Mouse (Mus musculus) CD4-positive, CD25-positive, alpha-beta regulatory T cell, adult 9 weeks (primary cell): ENCODE results near the gene Pgap3. TPM values are rescaled to one million over a fixed set of nuclear protein-coding genes. Genes with fewer than 3 reads are reported as not detected.

ENCODE experiments used
- polyA plus RNA-seq: library from polyadenylated mRNA; unstranded; fragments of 100-300 nt; shearing (Covaris generic); gene quantifications from one replicate; pipeline ENCODE4 v1.2.1, GENCODE M21; 2017

Gene Pgap3
- 15.1 TPM for polyA plus RNA-seq

DNA sequence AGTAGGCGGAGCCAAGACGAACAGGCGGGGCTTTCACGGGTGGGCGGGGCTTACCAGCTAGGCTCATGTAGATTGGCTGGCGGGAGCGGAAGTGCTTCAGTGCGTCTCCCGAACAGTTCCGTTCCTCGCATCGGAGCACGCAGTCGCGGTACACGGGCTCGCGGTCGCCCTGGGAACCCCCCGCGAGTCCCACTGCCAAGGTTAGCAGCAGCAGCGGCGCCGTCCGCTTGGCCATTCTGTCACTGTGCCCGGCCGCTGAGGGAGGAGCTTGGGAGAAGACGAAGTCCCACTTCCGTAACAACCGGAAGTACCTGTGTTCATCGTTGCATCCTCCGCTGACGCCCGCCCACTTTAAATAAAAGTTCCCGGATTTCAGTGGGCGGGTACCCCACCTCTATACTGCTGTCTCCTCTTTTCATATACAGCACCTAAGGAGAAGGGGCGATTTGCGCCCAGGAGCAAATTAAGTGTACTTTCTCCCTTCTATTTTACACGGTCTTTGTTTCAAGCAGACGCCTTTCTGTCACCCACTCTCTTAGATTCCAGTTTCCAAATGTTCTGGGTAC lies at the start of gene Pgap3:
TSS of gene Pgap3 (minus strand) at position 330 of the 566 bp plus-strand sequence.

DNA sequence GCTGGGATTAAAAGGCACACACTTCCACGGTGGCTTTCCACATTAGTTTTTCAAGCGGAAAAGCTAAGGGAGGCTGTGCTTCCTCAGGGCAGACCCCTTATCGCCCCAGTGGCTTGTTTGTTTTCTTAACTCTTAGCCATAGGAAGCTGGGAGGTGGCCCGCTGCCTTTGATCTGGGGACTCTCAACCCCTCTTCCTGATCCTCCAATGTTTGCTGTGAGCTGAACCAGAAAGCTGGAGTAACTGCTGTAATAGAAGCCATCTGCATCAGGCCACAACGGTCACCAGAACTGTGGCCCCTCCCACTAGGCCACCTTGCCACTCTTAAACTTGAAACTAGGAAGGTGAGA lies 45.9 kb upstream of the Pgap3 start, which contains the start of gene Grb7:
TSS of gene Grb7 (plus strand) at position 182 of the 349 bp plus-strand sequence.

DNA sequence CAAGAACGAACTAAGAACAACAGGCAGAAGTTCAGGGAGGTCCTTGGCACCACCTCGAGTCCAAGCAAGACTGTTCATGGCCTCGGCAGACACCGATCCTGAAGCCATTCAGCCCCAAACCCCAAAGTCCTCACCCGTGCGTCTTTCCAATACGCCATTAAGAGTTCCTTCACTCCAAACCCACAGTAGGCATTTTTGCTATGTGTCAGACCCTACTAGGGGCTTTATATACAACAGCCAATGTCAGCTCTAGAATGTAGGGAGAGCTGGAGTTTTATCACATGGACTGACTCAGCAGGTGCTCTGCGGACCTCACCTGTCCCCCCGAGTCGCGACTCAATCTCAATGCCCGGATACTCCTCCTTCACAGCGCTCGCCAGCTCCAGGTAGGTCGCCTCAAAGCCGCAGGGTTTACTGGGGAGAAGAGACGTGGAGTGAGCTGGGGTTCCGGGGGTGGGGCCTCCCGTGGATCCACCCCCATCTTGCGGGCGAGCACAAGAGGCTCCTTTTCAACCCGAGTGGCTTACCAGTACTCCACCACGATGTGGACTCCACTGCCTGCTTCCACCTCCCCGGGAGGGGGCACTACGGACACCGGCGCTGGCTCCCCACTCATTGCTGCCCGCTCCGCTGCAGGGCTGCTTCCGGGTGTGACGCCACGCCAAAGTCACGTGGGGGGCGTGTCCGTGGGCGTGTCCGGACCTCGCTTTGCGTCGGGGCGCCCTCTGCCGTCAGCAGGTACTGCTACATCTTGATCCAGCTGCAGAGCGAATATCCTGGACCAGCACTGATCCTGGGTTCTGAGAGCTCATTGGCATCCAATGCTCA lies 38.3 kb upstream of the Pgap3 start, which contains the start of gene Mien1:
TSS of gene Mien1 (minus strand) at position 661 of the 828 bp plus-strand sequence.

DNA sequence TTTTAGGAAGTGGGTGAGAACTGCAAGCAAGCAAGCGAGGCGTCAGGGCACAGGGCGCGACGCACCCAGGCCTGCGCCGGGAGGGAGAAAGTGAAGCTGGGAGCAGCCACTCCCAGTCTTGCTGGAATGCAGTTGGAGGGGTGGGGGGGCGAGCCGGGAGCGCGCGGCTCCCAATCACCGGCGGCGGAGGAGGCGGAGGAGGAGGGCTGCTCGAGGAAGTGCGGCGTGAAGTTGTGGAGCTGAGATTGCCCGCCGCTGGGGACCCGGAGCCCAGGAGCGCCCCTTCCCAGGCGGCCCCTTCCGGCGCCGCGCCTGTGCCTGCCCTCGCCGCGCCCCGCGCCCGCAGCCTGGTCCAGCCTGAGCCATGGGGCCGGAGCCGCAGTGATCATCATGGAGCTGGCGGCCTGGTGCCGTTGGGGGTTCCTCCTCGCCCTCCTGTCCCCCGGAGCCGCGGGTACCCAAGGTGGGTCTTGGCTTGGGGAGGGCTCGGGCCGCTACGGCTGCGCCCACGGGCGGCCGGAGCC lies 12.0 kb upstream of the Pgap3 start, which contains the start of gene Erbb2:
TSS of gene Erbb2 (plus strand) at position 198 of the 524 bp plus-strand sequence.

DNA sequence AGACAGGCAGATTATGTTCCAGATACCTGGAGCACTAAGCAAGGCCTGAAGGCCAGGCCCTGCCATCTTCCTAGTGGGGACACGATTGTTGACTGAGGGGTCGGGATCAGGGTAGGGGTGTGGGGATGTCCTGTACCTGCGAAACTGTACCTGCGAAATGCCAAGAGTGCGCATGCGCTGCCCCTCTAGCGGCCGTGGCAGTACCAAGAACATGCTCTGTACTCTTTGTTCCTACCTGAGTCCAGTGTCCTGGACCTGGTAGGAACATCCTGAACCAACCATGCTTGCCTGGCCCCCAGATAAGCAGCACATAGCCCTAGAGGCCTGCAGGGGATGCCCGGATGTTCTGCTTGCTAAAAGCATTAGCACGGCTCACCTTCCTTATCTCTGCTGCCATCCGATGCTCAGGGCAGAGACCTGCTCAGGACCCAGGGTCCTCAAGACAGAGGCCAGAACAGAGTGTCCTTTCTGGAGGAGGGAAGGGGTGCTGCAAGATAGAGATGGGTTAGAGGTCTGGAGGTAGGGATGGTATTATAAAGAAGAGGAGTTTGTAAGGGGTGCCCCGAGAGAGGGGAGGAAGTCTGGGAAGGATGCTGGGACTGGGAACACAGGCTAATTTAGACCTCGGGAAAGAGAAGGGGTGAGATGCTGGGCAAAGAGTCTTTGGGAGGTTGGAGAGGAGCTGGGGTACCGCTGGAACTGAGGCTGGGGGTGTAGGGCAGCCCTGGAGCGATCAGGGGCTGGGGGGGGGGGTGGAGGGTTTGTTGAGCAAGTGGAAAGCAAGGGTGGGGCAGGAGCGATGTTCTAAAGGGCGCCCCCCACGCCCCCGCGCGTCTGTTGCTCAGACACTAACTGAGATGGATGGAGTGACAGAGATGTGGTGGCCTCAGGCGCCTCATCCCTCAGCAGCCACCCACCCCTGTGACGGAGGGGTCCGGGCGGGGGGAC lies 14.4 kb downstream of the Pgap3 start, which contains the start of gene Pnmt:
TSS of gene Pnmt (plus strand) at position 813 of the 948 bp plus-strand sequence.

DNA sequence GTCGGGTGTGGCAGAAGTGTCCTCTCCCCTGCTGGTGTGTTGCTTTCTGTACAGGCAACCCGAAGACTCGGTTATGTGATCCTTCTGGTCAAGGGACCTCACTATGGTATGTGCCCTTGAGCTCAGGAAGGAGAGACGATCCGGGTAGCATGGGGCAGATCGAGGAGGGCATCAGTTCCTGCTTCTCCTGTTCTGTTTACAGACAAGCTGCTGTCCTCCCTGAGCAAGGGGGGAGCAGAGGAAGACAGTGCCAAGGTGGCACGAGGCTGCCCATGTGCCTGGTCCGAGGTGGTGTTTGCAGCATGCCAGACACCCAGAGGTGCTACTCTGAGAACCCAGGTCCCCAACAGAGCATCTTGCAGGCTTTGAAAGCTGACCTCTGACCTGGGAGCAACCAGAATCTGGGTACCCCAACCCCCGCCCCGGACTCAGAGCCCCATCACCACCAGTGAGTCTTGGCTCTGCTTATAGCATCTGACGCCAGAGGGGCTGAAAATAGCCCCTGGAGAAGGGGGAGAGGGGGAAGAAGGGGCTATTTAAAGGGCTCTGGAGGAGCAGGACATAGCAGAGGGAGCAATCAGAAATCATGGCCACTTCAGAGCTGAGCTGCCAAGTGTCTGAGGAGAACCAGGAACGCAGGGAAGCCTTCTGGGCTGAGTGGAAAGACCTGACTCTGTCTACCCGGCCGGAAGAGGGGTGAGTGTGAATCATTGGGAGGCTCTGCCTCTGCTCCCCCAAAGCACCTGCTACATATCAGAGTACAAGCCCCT lies 16.8 kb downstream of the Pgap3 start, which contains the start of gene Tcap:
TSS of gene Tcap (plus strand) at position 551 of the 770 bp plus-strand sequence.

DNA sequence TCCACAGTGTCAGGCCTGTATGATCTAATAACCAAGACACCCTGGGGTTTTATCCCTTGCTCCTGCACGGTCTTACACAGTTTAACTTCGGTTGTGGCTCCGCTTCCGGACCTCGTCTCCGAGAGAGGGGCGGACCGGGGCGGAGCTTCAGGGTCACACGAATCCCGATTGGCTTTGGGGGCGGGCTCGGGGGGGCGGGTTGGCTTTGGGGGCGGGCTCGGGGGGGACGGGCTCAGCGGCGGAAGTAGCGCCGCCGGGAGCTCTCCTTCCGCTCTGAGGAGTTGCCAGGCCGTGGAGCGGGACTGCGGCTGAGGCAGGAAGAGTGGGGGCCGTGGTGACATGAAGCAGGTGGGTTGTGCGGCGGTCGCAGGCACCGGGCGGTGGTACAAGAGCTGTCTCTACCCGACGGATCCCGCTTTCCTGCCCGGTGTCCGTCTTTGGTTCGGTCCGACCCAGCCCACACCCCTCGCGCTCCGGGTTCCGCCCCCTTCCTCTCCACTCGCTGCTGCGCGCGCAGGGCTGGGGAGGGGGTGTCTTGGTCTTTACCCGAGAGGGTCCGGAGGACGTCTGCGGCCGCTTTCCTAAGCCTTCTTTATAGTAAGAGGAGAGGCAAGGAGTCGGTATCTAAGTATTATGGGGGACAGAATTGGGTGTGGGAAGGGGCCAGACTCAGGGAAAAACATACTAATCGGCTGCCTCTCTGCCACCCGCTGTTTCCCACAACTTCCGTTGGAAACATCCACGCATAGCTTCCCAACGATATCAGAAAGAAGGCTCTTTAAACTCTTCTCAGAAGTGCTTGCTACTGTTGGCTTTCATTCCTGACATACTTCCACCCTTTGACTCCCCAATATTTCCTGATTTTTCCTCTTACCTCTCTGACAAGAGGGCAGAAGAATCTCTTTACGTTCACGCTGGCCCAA lies 41.9 kb downstream of the Pgap3 start, which contains the start of gene Stard3:
TSS of gene Stard3 (plus strand) at position 208 of the 923 bp plus-strand sequence.

DNA sequence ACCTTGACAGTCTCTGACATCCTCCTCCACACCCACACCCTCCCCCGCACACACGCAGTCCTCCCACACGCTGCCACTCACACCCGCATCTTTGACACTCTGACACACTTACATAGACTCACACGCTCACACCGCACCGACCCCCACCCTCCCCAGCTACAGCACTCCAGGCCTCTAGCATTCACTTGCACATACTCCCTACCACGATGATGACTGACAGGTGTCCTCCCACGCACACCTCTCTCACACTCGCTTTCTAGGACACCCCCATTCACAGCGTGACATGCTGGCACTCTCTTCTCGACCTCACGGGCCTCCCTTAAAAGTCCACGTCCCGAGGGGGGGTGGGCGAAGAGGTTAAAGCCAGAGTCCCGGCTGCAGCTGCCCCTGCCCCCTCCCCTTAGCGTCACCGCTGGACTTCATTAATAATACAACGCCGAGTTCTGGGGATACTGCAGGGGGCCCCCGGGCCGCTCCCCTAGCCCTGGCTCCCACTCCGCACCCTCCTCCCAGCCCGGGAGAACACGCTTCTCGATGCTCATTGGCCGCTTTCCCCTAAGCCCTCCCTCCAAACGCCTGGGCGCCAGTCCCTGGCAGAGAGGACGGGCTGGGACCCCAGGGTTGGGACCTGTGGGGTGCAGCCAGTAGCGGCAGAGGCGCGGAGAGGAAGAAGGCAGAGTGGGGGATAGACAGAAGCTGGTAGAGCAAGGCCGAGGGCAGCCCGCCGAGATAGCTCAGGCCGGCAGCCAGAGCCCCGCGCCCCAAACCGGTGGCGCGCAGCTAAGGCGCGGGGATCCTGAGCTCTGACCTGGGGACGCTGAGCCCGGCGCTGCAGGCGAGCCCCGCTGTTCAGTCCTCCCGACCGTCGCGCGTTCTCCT lies 52.0 kb downstream of the Pgap3 start, which contains the start of gene Ppp1r1b:
TSS of gene Ppp1r1b (plus strand) at position 322 of the 879 bp plus-strand sequence.

Other genes with a start within 250 kb of the Pgap3 start
- gene Med1, start 207.2 kb downstream of the Pgap3 start, polyA plus RNA-seq = 52.7 TPM
- 19.0 TPM for gene Cdk12, start 197.4 kb downstream of the Pgap3 start, polyA plus RNA-seq
- gene Neurod2, start 70.8 kb downstream of the Pgap3 start, polyA plus RNA-seq = not detected
- gene Ppp1r1b, start 52.1 kb downstream of the Pgap3 start, polyA plus RNA-seq = not detected
- gene Stard3, start 42.1 kb downstream of the Pgap3 start, polyA plus RNA-seq = 78.8 TPM
- not detected for gene Tcap, start 16.7 kb downstream of the Pgap3 start, polyA plus RNA-seq
- not detected for gene Pnmt, start 14.0 kb downstream of the Pgap3 start, polyA plus RNA-seq
- 0.32 TPM for gene Erbb2, start 12.0 kb upstream of the Pgap3 start, polyA plus RNA-seq
- 204 TPM for gene Mien1, start 38.5 kb upstream of the Pgap3 start, polyA plus RNA-seq
- 6.2 TPM for gene Grb7, start 45.9 kb upstream of the Pgap3 start, polyA plus RNA-seq
- gene Ikzf3, start 145.5 kb upstream of the Pgap3 start, polyA plus RNA-seq = 58.0 TPM
- 5.6 TPM for gene Zpbp2, start 150.6 kb upstream of the Pgap3 start, polyA plus RNA-seq
- gene Ormdl3, start 186.9 kb upstream of the Pgap3 start, polyA plus RNA-seq = 90.2 TPM
- gene Lrrc3c, start 197.8 kb upstream of the Pgap3 start, polyA plus RNA-seq = not detected
- 4.6 TPM for gene Gm12355, start 225.2 kb upstream of the Pgap3 start, polyA plus RNA-seq
- gene Gsdma3, start 225.9 kb upstream of the Pgap3 start, polyA plus RNA-seq = not detected
- not detected for gene Gsdma2, start 246.3 kb upstream of the Pgap3 start, polyA plus RNA-seq